Mouse (Mus musculus) megakaryocyte, embryonic 14.5 days (primary cell): ENCODE results near the gene Gm42417. TPM values are rescaled to one million over a fixed set of nuclear protein-coding genes. Genes with fewer than 3 reads are reported as not detected.
A peak's percentile ranks its signal among the peaks of the same experiment; 100 is the strongest.

Source experiments
- H3K27me3 ChIP-seq: replicated peaks from 2 replicates; pipeline ENCODE3; 2012; ENCODE audit warnings: inconsistent platforms
- H3K36me3 ChIP-seq: replicated peaks from 2 replicates; pipeline ENCODE3; 2012; ENCODE audit warnings: low read length, inconsistent platforms, mixed read lengths
- H3K4me1 ChIP-seq: 2 replicates; pipeline ENCODE4 v1.6.1; 2012; ENCODE audit warnings: inconsistent platforms
- H3K4me3 ChIP-seq: replicated peaks from 2 replicates; pipeline ENCODE3; 2012; ENCODE audit warnings: moderate library complexity, mild to moderate bottlenecking, inconsistent platforms
- H3K9me3 ChIP-seq: 2 replicates; pipeline ENCODE4 v1.6.1; 2012; ENCODE audit warnings: inconsistent platforms
- FLI1 ChIP-seq: IDR thresholded peaks from 2 replicates; pipeline ENCODE4 v1.6.1; 2012; ENCODE audit warnings: low read length, inconsistent platforms, mixed read lengths
- GATA1 ChIP-seq: IDR thresholded peaks from 3 replicates; pipeline ENCODE4 v1.6.1; 2012; ENCODE audit warnings: mixed read lengths, low read length, inconsistent platforms, borderline replicate concordance
- polyA plus RNA-seq: library from polyadenylated mRNA; stranded (reverse); fragments of >175 nt; gene quantifications from 2 replicates; pipeline ENCODE4 v1.2.3, GENCODE M21; 2012; ENCODE audit warnings: low replicate concordance; ENCODE audit not compliant: insufficient read depth

The Gm42417 gene
- polyA plus RNA-seq, 1 experiment: not detected

DNA sequence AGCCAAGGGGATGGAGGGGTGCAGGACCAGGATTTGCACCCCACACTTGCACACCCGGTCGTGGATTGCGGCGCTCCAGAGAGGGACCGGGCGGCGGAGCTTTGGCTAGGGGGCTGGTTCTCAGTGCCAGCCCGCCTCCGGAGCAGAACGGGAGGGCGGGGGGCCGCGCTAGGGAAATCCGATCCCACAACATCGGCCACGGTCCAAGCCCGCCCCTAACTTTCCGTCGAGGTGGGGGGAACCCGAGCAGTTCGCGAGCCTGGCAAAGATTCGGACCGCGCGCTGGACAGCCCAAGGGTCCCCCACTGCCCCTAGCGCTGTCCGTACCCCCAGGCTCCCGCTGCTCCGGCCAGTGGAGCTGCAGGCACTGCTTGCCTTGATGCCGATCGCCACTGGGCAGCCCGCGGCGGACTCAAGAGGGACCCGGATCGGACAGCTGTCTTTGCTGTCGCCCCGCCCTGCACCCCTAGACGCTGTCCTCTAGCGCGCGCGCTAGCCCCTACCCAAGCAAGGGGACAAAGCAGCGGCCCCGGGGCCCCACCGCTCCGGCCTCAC, 18.3 kb upstream of the Gm42417 start:
- Histone ChIP-seq H3K27me3 (peaks cover 99% of the 10 kb centered on the region), H3K36me3 (peaks cover 10% of the 10 kb centered on the region), H3K4me3 (peak overlapping the region; percentile 94), H3K9me3 (no peaks in the 10 kb centered on the region), H3K4me1 (peaks cover 77% of the 10 kb centered on the region)
- TF ChIP-seq FLI1: no peak
- TF ChIP-seq GATA1: no peak

DNA sequence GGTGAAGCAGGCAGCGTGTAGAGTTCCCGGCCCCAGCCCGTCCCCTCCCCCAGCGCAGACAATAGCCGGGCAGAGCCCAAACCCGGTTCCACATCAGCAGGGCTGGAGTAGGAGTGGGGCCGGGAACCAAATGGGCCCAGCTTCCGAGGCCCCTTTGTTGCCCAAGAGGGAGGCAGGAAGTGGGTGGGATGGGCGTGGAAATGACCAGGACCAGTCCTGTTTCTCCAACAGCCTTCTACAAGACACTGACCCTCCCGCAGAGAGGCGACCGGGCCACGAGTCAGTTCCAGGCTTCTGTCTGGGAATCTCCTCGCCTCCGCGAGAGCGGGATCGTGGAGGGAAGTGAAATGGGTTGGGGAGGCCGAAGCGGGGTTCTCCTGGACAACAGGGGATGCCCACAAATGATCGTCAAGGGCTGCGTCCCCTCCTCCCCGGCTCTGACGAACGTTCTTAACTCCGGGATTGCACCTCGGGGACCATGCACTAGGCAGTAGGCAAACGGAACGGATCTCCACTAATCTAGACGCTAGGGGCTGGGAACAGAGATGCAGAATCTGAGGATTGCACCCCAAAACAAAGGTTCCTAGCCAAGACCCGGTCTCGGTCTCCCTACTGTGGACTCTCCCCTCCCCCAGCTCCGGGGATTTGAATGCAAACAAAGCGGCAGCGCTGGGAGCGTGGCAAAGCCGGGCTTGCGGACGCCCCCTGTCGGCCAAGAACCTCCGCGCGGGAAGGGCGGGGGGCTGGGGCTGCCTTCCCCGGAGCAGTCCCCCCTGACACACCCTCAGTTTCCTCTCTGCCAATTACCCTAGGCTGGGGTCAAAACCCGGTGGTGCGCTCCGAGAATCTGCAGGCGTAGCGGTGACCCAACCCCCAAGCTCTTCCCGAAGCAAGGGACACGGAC, 17.6 kb upstream of the Gm42417 start:
- Histone ChIP-seq H3K4me1 (peaks cover 73% of the 10 kb centered on the region), H3K27me3 (peaks cover 99% of the 10 kb centered on the region), H3K36me3 (peaks cover 17% of the 10 kb centered on the region), H3K4me3 (peak overlapping the region; percentile 94), H3K9me3 (no peaks in the 10 kb centered on the region)
- TF ChIP-seq GATA1 (no peak), FLI1 (no peak)

DNA sequence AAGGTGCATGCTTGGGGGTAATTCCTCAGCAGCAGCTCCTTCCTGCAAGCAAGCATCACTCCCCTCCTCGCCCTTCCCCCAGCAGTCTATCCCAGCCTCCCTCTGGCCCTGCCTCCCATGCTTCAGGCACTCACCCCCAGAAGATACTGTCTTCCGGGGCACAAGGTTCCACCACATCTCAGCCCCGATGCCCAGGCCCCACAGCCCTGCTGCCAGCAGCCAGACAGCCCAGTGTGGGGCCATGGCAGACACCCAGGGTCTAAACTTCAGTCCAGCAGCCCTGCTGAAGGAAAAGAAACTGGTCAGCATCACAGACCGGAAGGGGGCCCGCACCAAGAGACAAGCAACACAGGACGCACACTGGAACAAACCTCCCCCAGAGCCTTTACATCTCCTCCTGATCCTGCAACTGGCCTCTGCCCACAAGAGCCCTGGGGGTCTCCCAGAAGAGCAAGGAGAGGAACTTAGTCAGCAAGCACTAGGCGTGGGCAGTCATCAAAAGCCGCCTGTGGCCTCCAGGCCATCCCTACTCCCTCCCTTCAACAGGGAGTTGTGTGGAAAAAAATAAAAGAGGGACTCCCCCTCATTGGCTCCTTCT, 16.7 kb upstream of the Gm42417 start:
- Histone ChIP-seq H3K27me3 (peaks cover 95% of the 10 kb centered on the region), H3K36me3 (peaks cover 22% of the 10 kb centered on the region), H3K4me1 (peaks cover 68% of the 10 kb centered on the region), H3K9me3 (no peaks in the 10 kb centered on the region), H3K4me3 (peak overlapping the region; percentile 94)
- TF ChIP-seq FLI1 (no peak), GATA1 (no peak)

DNA sequence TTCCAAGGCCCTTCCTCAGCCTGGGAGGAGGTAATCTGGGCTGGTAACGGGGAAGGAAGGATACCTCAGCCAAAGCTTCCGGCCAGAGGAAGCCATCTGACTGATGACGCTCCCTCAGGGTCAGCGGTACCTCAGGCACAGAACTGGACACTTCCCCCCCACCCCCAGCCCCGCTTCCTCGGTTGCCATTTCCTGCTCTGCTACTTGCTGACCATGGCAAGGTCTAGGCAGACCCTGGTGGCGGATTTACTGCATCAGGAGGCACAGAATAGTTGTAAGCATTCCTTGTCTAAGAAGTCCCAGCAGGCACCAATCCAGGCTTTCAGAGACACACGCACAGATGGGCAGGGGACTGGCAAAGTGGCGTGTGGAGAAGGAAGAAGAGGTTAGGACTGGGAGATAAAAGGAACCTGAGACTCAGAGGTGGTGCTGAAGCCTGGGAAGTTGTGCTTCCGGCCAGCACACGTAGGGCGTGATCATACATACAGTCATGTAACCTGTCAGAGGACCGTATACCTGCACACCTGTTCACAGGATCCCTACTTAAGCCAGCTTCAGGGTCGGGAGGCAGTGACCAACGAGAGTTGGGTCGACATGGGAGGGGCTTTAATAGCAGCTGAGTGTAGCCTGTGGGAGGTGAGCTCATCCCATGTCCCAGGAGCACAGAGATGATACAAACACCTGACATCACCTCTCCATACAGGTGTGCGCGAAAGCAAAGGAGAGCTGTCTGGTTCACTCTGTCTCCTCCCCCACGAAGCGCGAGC, 15.6 kb upstream of the Gm42417 start:
- H3K36me3 ChIP-seq: peaks cover 28% of the 10 kb centered on the region
- H3K4me1 ChIP-seq: peaks cover 60% of the 10 kb centered on the region
- no peaks in the 10 kb centered on the region for H3K9me3 ChIP-seq
- TF ChIP-seq GATA1: no peak
- peaks cover 96% of the 10 kb centered on the region for H3K27me3 ChIP-seq
- H3K4me3 ChIP-seq: no peak overlapping the region

DNA sequence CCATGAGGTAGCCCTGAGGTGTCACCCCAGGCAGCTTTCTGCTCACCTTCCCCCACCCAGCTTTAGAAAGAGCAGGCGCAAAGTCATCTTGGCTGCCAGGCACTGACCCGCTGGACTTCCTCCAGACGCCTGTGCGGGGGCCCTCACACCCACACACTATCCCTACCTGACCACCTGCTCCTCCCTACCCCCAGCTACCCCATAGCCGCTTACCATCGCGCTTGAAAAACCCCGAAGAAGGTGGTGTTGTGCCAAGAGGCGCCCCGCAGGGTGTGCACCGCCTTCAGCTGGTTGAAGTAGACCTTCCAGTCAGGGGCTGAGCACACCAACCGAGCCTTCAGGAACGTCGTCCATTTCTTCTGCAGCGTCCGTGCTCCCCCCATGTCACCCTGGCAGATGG, 13.3 kb upstream of the Gm42417 start:
- H3K4me3 ChIP-seq: no peak overlapping the region
- H3K36me3 ChIP-seq: peaks cover 34% of the 10 kb centered on the region
- H3K9me3 ChIP-seq: no peaks in the 10 kb centered on the region
- peaks cover 85% of the 10 kb centered on the region for H3K27me3 ChIP-seq
- peaks cover 39% of the 10 kb centered on the region for H3K4me1 ChIP-seq
- TF ChIP-seq GATA1: no peak
- no peak for TF ChIP-seq FLI1

DNA sequence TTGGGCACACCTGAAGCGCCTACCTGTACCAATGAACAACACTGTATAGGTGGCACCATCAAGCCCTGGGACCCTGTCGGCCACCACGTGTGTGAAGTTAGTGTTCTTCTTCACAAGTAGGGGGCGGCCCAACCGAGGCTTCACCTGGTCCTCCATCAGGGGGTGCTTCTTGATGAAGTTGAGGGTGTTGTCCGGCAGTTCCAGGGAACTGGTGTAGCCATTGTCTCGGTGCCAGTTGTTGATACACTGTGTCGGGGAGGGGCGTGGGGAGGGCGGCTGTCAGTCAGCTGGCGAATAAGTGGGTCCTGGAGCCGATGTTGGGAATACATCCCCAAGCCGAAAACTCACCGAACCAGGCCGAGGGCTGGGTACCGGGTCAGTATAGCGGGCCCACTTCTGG, 12.7 kb upstream of the Gm42417 start:
- TF ChIP-seq GATA1: no peak
- Histone ChIP-seq H3K4me1 (peaks cover 36% of the 10 kb centered on the region), H3K4me3 (no peak overlapping the region), H3K27me3 (peaks cover 79% of the 10 kb centered on the region), H3K9me3 (no peaks in the 10 kb centered on the region), H3K36me3 (peaks cover 34% of the 10 kb centered on the region)

DNA sequence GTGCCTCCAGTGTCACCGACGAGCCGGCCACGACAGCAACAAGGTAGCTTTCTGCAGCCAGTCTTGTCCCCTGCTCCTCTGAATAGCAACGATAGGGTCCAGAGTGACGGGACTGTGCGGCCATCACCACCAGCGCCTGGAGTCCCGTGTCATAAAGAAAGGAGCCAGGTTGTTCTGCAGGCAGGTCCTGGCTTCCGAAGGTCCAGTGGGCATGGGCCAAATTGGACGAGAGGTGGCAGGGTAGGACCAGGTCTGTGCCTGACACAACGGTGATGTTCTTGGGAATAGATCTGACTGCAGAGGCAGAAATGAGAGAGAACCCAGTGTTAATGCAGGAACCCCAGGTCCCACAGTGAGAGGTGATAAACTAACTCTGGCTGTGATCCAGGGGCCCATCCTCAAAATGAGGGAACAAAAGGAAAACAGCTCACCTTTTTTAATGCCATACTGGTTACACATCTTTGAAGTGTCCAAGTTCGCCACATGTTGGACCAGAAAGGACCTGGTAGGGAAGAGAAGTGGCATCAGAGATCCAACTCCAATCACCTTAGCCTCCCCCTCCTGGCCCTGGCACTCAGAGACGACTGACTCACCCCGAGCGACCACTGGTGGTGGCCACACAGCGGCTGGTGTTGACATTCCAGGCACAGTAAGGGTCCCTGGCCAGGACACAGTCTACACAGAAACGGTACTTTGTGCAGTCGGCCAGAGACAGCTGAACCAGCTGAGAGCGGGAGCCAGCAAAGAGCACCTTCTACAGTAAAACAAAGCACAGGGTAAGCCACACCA, 11.0 kb upstream of the Gm42417 start:
- Histone ChIP-seq H3K4me3 (no peak overlapping the region), H3K9me3 (no peaks in the 10 kb centered on the region), H3K27me3 (peaks cover 63% of the 10 kb centered on the region), H3K36me3 (peaks cover 34% of the 10 kb centered on the region), H3K4me1 (peaks cover 34% of the 10 kb centered on the region)
- no peak for TF ChIP-seq GATA1
- no peak for TF ChIP-seq FLI1

DNA sequence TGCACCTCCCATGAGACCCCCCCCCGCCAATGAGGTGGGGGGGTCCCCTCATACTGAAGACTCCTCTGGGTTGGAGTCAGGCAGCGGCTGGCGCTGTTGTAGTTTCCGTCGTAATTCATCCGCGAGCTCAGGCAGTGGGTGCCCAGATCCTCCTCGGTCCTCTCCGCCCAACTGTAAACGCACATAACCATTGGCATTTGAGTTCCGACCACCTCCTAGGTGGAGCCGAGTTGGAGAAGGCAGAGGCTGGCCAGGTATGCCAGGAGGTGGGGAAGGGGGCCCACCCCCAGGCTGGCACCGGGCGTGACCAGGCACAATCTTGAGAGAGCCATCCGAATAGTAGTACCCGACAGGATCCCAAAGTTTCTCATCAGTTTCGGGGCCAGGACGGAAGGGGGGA, 10.3 kb upstream of the Gm42417 start:
- Histone ChIP-seq H3K4me1 (peaks cover 26% of the 10 kb centered on the region), H3K9me3 (no peaks in the 10 kb centered on the region), H3K27me3 (peaks cover 55% of the 10 kb centered on the region), H3K36me3 (peaks cover 34% of the 10 kb centered on the region), H3K4me3 (no peak overlapping the region)
- TF ChIP-seq GATA1 (no peak), FLI1 (no peak)

DNA sequence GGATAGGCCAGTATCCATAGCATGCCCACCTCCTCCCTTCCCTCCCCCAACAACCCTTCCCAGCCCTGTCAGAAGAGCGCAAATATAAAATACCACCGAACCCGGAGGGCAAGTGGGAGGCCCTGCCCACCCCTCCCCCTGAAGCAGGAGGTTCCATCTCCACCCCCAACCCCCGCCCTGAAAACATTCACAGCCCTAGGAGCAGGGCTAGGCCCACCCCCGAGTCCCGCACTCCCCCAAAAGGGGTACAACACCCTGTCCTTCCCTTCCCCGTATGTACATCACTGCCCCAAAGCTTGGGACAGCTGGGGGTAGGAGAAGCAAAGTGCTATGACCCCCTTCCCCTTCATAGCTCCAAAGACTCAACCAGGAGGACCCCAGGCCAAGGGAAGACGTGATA, 9.5 kb upstream of the Gm42417 start:
- H3K9me3 ChIP-seq: no peaks in the 10 kb centered on the region
- no peak overlapping the region for H3K4me3 ChIP-seq
- peaks cover 25% of the 10 kb centered on the region for H3K4me1 ChIP-seq
- H3K36me3 ChIP-seq: peaks cover 39% of the 10 kb centered on the region
- H3K27me3 ChIP-seq: peaks cover 48% of the 10 kb centered on the region
- TF ChIP-seq FLI1: no peak
- no peak for TF ChIP-seq GATA1
